In genomic region chr9:21220490-21221382, GRCm38 (mm10) we compare ENCODE assay signal across 8 mouse cellular contexts. TPM values are rescaled to one million over a fixed set of nuclear protein-coding genes. Genes with fewer than 3 reads are reported as not detected.
DNase-seq lines count a peak whose midpoint lies in the region; ATAC-seq and TF ChIP-seq lines count a peak whose summit lies in the region.

No protein-coding gene starts in this region.

- H3K4me1 ChIP-seq in heart, embryonic 13.5 days = peaks cover 21% of the 10 kb centered on the region
- peaks cover 32% of the 10 kb centered on the region for H3K4me1 ChIP-seq in liver, embryonic 12.5 days
- 0 out of 2 replicates have a peak, but pooled peaks cover 4% of the 10 kb centered on the region for H3K4me1 ChIP-seq in stomach, embryonic 15.5 days

- H3K9ac ChIP-seq in heart, embryonic 13.5 days = peak overlapping the region; percentile 71
- H3K9ac ChIP-seq in liver, embryonic 12.5 days = peak overlapping the region; percentile 62
- no peak overlapping the region for H3K9ac ChIP-seq in stomach, embryonic 15.5 days

- peak; percentile 95 for ATAC-seq in erythroid progenitor cell, adult 5-6 weeks (replicated peaks; ENCODE audit: low FRiP score, poor library complexity, severe bottlenecking)
- ATAC-seq in heart, embryonic 13.5 days (ENCODE audit: extremely low read depth, insufficient number of reproducible peaks, low FRiP score, low TSS enrichment) = peak; percentile 88
- peak; percentile 93 for ATAC-seq in liver, embryonic 12.5 days
- peak; percentile 91 for ATAC-seq in stomach, embryonic 15.5 days (ENCODE audit: insufficient read depth, low FRiP score, low read depth)

- H3K27me3 ChIP-seq in C2C12 (ENCODE audit: control insufficient read depth, insufficient read depth, insufficient read length) = no peaks in the 10 kb centered on the region
- H3K27me3 ChIP-seq in heart, embryonic 13.5 days (replicated peaks) = no peaks in the 10 kb centered on the region
- peaks cover 17% of the 10 kb centered on the region for H3K27me3 ChIP-seq in liver, embryonic 12.5 days (replicated peaks)
- H3K27me3 ChIP-seq in stomach, embryonic 15.5 days (replicated peaks) = no peaks in the 10 kb centered on the region

- H3K79me3 ChIP-seq in C2C12 (ENCODE audit: low read depth) = no peaks in the 10 kb centered on the region

- H3K27ac ChIP-seq in heart, embryonic 13.5 days (replicated peaks) = peak overlapping the region; percentile 81
- H3K27ac ChIP-seq in liver, embryonic 12.5 days = peak overlapping the region; percentile 85
- H3K27ac ChIP-seq in stomach, embryonic 15.5 days = peak overlapping the region; percentile 6; the same call in 1 of the 2 replicates

- TF ChIP-seq CTCF in C2C12 (IDR thresholded peaks at IDR 0.05; ENCODE audit: control insufficient read depth, insufficient read depth, insufficient read length) = peak; percentile 36

- peaks cover 3% of the 10 kb centered on the region; the same call in 1 of the 2 replicates for H3K9me3 ChIP-seq in heart, embryonic 13.5 days
- no peaks in the 10 kb centered on the region for H3K9me3 ChIP-seq in liver, embryonic 12.5 days (replicated peaks)
- H3K9me3 ChIP-seq in stomach, embryonic 15.5 days = no peaks in the 10 kb centered on the region

- H3ac ChIP-seq in C2C12 (ENCODE audit: control insufficient read depth, insufficient read length, low read depth) = no peak overlapping the region

- no peaks in the 10 kb centered on the region for H3K36me3 ChIP-seq in C2C12 (ENCODE audit: control insufficient read depth, insufficient read depth)
- no peaks in the 10 kb centered on the region for H3K36me3 ChIP-seq in heart, embryonic 13.5 days
- H3K36me3 ChIP-seq in liver, embryonic 12.5 days = no peaks in the 10 kb centered on the region
- no peaks in the 10 kb centered on the region for H3K36me3 ChIP-seq in stomach, embryonic 15.5 days

- DNase-seq in brain, embryonic 18.5 days (ENCODE audit: low read depth, low spot score) = peak; percentile 71
- peak; percentile 94 for DNase-seq in kidney, postnatal 10 days
- DNase-seq in natural killer cell, adult 2 months (ENCODE audit: low spot score in 2 of 2) = peak; percentile 91 to 93

- peak overlapping the region; percentile 69 for H3K4me2 ChIP-seq in heart, embryonic 13.5 days
- H3K4me2 ChIP-seq in liver, embryonic 12.5 days = peak overlapping the region; percentile 72
- peak overlapping the region; percentile 51 for H3K4me2 ChIP-seq in stomach, embryonic 15.5 days

- WGBS in heart, embryonic 13.5 days = 7% methylated on average over 21 of the region's 21 CpGs
- WGBS in liver, embryonic 12.5 days (ENCODE audit: insufficient replicate concordance) = 3% methylated on average over 21 of the region's 21 CpGs
- 12% methylated on average over 21 of the region's 21 CpGs for WGBS in stomach, embryonic 15.5 days

- H3K79me2 ChIP-seq in C2C12 (ENCODE audit: control insufficient read depth, insufficient read depth) = no peaks in the 10 kb centered on the region

- H3K4me3 ChIP-seq in C2C12 (ENCODE audit: insufficient read depth, poor library complexity, severe bottlenecking) = no peak overlapping the region
- peak overlapping the region; percentile 44 for H3K4me3 ChIP-seq in heart, embryonic 13.5 days
- H3K4me3 ChIP-seq in liver, embryonic 12.5 days = peak overlapping the region; percentile 54
- peak overlapping the region; percentile 28 for H3K4me3 ChIP-seq in stomach, embryonic 15.5 days (replicated peaks)

TF ChIP-seq in C2C12, 6 proteins besides CTCF, POLR2A, EP300 and RAD21:
- TF ChIP-seq CEBPB (IDR thresholded peaks at IDR 0.05; ENCODE audit: low read depth) (no peak), FOSL1 (IDR thresholded peaks at IDR 0.05; ENCODE audit: insufficient read depth, low read length, poor library complexity, severe bottlenecking) (no peak), MAX (IDR thresholded peaks at IDR 0.05) (no peak), MYOD1 (IDR thresholded peaks at IDR 0.05; ENCODE audit: control insufficient read depth, insufficient read length, low read depth) (no peak), MYOG (IDR thresholded peaks at IDR 0.05; ENCODE audit: control insufficient read depth, extremely low read depth, insufficient read length) (no peak), USF1 (IDR thresholded peaks at IDR 0.05; ENCODE audit: low read depth) (no peak)

RNA-seq across cellular contexts. Expression of gene Keap1, which starts 18.4 kb away (rescaled TPM):
- polyA plus RNA-seq in C2C12 (2012; fragmentation: generic; extraction: Trizol) = 41.5 TPM
- 13.8 and 25.2 TPM in 2 replicates for total RNA-seq in erythroid progenitor cell, adult 5-6 weeks (2015; ENCODE audit: low replicate concordance)
- total RNA-seq in erythroid progenitor cell, adult 5-6 weeks (2017; ENCODE audit: low replicate concordance) = 37.0 and 44.7 TPM in 2 replicates
- polyA plus RNA-seq in heart, embryonic 13.5 days (2015; fragmentation: Nextera tagmentation; extraction: Ambion mirVana) = 51.1 and 52.7 TPM in 2 replicates
- 39.8 and 41.6 TPM in 2 replicates for polyA plus RNA-seq in liver, embryonic 12.5 days (2016; fragmentation: Nextera tagmentation; extraction: Ambion mirVana)
- polyA plus RNA-seq in stomach, embryonic 15.5 days (2015; fragmentation: Nextera tagmentation; extraction: Ambion mirVana) = 61.1 and 61.6 TPM in 2 replicates

RNA-seq across cellular contexts. Expression of gene S1pr5, which starts 27.5 kb away (rescaled TPM):
- polyA plus RNA-seq in C2C12 (2012; fragmentation: generic; extraction: Trizol) = 0.04 TPM
- total RNA-seq in erythroid progenitor cell, adult 5-6 weeks (2015; ENCODE audit: low replicate concordance) = 2.5 TPM in 1 of 2 replicates, not detected in the other
- 0.13 and 0.53 TPM in 2 replicates for total RNA-seq in erythroid progenitor cell, adult 5-6 weeks (2017; ENCODE audit: low replicate concordance)
- polyA plus RNA-seq in heart, embryonic 13.5 days (2015; fragmentation: Nextera tagmentation; extraction: Ambion mirVana) = 0.07 and 0.11 TPM in 2 replicates
- polyA plus RNA-seq in liver, embryonic 12.5 days (2016; fragmentation: Nextera tagmentation; extraction: Ambion mirVana) = 0.10 and 0.12 TPM in 2 replicates
- polyA plus RNA-seq in stomach, embryonic 15.5 days (2015; fragmentation: Nextera tagmentation; extraction: Ambion mirVana) = 0.93 and 1.6 TPM in 2 replicates

RNA-seq across cellular contexts. Expression of gene Atg4d, which starts 44.4 kb away (rescaled TPM):
- 33.7 TPM for polyA plus RNA-seq in C2C12 (2012; fragmentation: generic; extraction: Trizol)
- total RNA-seq in erythroid progenitor cell, adult 5-6 weeks (2015; ENCODE audit: low replicate concordance) = 49.4 and 49.5 TPM in 2 replicates
- 73.9 and 162 TPM in 2 replicates for total RNA-seq in erythroid progenitor cell, adult 5-6 weeks (2017; ENCODE audit: low replicate concordance)
- polyA plus RNA-seq in heart, embryonic 13.5 days (2015; fragmentation: Nextera tagmentation; extraction: Ambion mirVana) = 41.6 and 51.4 TPM in 2 replicates
- 85.7 and 85.9 TPM in 2 replicates for polyA plus RNA-seq in liver, embryonic 12.5 days (2016; fragmentation: Nextera tagmentation; extraction: Ambion mirVana)
- polyA plus RNA-seq in stomach, embryonic 15.5 days (2015; fragmentation: Nextera tagmentation; extraction: Ambion mirVana) = 49.9 and 51.3 TPM in 2 replicates

RNA-seq across cellular contexts. Expression of gene Pde4a, which starts 55.2 kb away (rescaled TPM):
- 7.4 TPM for polyA plus RNA-seq in C2C12 (2012; fragmentation: generic; extraction: Trizol)
- total RNA-seq in erythroid progenitor cell, adult 5-6 weeks (2015; ENCODE audit: low replicate concordance) = 4.6 TPM in 1 of 2 replicates, not detected in the other
- total RNA-seq in erythroid progenitor cell, adult 5-6 weeks (2017; ENCODE audit: low replicate concordance) = 0.15 and 0.39 TPM in 2 replicates
- 9.5 and 11.3 TPM in 2 replicates for polyA plus RNA-seq in heart, embryonic 13.5 days (2015; fragmentation: Nextera tagmentation; extraction: Ambion mirVana)
- polyA plus RNA-seq in liver, embryonic 12.5 days (2016; fragmentation: Nextera tagmentation; extraction: Ambion mirVana) = 2.6 and 2.9 TPM in 2 replicates
- 5.9 and 6.2 TPM in 2 replicates for polyA plus RNA-seq in stomach, embryonic 15.5 days (2015; fragmentation: Nextera tagmentation; extraction: Ambion mirVana)

Comparison
In these comparisons a context has a peak if more than half of its experiments do, and no peak if none do; other contexts are left out.
1. H3K27ac ChIP-seq: peak in every context shown above with its lines; median percentile 85 in liver, embryonic 12.5 days; 81 in heart, embryonic 13.5 days; 6 in stomach, embryonic 15.5 days.